Mouse (Mus musculus): ENCODE results near the gene Lin28a. TPM values are rescaled to one million over a fixed set of nuclear protein-coding genes. Genes with fewer than 3 reads are reported as not detected.
A peak's percentile ranks its signal among the peaks of the same experiment; 100 is the strongest.

Lin28a gene
- 0.50 and 0.67 TPM in 2 replicates for polyA plus RNA-seq (2016; fragmentation: Nextera tagmentation; extraction: Ambion mirVana)

DNA sequence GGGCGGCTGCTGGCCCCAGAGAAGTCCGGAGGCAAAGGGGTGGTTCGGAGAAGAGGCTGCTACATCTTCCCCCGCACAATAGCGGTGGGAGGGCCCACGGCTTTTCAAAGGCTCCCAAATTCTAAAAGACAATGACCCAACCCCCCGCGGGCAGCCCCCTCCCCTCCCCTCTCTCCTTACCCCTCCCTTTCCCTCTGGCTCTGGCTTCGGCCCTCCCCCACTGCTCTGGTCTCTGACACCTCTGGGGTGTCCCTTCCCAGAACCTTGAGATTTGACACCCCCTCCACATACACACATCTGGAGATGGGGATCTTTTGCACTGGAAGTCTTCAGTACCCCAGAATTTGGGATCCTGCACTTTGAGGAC lies at the start of gene Lin28a:
Lin28a (minus strand) TSS at position 63 of the 367 bp plus-strand sequence.
- no peaks in the 10 kb centered on the region for H3K36me3 ChIP-seq
- peak within 1 kb of the TSS; percentile 19; the same call in 1 of the 2 replicates for H3K9ac ChIP-seq
- H3K9me3 ChIP-seq: no peaks in the 10 kb centered on the region
- 0% methylated on average over 8 of the region's 9 CpGs for WGBS
- H3K4me2 ChIP-seq (replicated peaks): peak within 1 kb of the TSS; percentile 56
- peak within 1 kb of the TSS; percentile 32 for H3K4me3 ChIP-seq
- peaks cover 45% of the 10 kb centered on the region for H3K4me1 ChIP-seq
- ATAC-seq (ENCODE audit: insufficient number of reproducible peaks, insufficient read depth, low FRiP score, low TSS enrichment): no peak
- peaks cover 25% of the 10 kb centered on the region for H3K27me3 ChIP-seq
- 0 out of 2 replicates have a peak within 1 kb of the TSS, but pooled peaks have one; percentile 48 for H3K27ac ChIP-seq

DNA sequence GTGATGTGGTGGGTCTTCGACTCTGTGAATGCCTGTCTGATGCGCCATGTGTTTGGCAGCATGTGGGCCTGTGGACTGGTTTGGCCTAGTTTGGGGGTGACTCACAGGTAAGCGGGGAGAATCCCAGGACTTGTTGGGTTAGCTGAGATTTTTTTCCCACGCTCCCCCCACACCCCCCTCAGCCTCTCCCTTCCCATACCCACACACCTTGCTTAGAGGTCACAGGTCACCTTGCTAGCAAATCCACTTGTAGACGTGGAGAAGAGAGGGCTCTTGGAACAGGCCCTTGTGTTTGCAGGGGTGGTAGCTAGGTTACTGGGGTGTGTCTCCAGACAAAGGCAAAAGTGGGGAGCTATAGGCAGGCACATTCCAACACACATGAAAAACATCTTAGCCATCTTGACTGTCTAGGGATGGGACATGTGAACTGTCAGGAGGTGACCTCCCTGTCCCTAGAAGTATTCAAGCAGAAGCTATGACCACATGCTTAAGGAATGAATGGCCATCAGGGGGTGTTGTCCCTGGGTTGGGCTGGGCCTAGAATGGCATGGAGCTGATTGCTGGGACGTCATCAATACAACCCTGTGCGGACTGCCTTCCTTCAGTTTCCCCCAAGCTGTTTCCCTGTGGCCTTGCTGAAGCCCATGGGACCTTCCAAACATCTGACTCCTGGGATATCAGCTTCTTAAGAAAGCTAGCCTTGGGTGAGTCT lies 49.3 kb upstream of the Lin28a start:
- H3K36me3 ChIP-seq: no peaks in the 10 kb centered on the region
- 84% methylated on average over 7 of the region's 7 CpGs for WGBS
- H3K27me3 ChIP-seq: peaks cover 22% of the 10 kb centered on the region
- H3K9ac ChIP-seq: no peak overlapping the region
- no peaks in the 10 kb centered on the region; the same call in 1 of the 2 replicates for H3K4me1 ChIP-seq
- H3K4me2 ChIP-seq (replicated peaks): no peak overlapping the region
- no peak overlapping the region for H3K27ac ChIP-seq
- no peak overlapping the region for H3K4me3 ChIP-seq
- no peak for ATAC-seq (ENCODE audit: insufficient number of reproducible peaks, insufficient read depth, low FRiP score, low TSS enrichment)
- no peaks in the 10 kb centered on the region for H3K9me3 ChIP-seq

DNA sequence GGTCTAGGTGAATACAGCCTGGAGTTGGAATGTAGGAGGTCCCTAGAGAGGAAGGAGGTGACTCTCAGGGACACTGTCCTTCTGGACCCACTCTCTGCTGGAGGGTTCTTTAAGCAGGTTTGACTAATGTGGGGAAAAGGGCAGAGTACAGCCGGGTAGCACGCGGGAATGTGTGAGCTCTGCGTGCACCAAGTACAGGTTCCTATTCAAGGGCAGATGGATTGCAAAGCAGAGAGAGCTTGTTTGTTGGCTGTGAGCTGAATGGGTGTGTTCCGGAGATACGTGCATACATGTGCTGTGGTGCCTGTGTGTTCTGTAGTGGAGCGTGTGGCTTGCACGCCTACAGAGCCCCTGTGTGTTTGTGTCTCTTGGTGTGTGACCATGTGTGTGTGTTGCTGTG lies 48.7 kb upstream of the Lin28a start:
- Histone ChIP-seq H3K4me2 (replicated peaks) (no peak overlapping the region), H3K4me1 (no peaks in the 10 kb centered on the region; the same call in 1 of the 2 replicates), H3K9me3 (no peaks in the 10 kb centered on the region), H3K27ac (no peak overlapping the region), H3K27me3 (peaks cover 25% of the 10 kb centered on the region), H3K4me3 (no peak overlapping the region), H3K9ac (no peak overlapping the region), H3K36me3 (no peaks in the 10 kb centered on the region)
- no peak for ATAC-seq (ENCODE audit: insufficient number of reproducible peaks, insufficient read depth, low FRiP score, low TSS enrichment)
- WGBS: 93% methylated on average over 8 of the region's 8 CpGs

DNA sequence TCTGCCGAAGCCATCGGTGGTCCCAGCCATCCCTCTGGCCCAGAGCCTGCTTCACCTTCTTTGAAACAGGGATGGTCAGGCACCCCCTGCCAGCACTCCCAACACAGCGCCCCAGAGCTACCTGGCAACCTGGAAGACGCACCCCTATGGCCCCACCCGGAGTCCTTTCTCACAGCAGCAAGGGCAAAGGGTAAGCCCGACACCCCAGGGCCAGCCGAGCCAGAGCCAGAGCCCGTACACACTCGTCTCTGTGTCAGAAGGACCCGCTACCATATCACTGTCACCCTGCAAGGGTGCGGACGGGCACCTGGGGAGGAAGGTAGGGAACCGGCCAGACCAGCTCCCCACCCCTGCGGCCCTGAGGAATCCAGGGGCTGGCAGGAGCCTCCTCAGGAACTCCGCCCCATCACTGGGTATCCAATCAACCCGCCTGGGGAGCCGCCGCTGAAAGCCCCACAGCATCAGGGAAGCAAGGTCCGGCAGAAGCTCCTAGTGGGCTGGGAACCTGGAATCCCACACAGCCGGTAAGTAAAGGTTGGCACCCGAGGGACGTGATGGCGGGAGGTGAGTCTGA lies 46.9 kb upstream of the Lin28a start:
- ATAC-seq (ENCODE audit: insufficient number of reproducible peaks, insufficient read depth, low FRiP score, low TSS enrichment): no peak
- Histone ChIP-seq H3K27ac (no peak overlapping the region), H3K4me3 (no peak overlapping the region), H3K9ac (no peak overlapping the region; the same call in 1 of the 2 replicates), H3K27me3 (peaks cover 32% of the 10 kb centered on the region), H3K36me3 (no peaks in the 10 kb centered on the region), H3K4me2 (replicated peaks) (peak overlapping the region; percentile 22), H3K4me1 (no peaks in the 10 kb centered on the region; the same call in 1 of the 2 replicates), H3K9me3 (no peaks in the 10 kb centered on the region)
- WGBS: 19% methylated on average over 23 of the region's 23 CpGs

DNA sequence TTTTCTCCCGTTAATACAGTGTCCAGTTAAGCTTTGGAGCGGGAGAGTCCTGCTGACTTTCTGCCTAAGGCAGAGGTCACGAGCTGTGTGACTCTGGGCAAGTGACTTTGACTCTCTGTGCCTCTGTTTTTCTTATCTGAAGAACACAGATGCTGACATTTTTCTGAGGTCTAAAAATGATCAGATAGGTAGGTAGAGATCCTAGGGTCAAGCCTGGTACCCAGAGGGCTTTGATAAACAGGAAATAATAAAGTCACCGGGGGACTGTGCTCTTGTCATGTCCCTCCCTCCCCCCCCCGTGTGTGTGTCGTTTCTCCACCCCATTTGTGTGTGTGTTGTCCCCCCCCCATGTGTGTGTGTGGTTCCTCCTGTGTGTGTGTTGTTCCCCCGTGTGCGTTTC lies 43.9 kb upstream of the Lin28a start:
- Histone ChIP-seq H3K27ac (no peak overlapping the region), H3K9ac (no peak overlapping the region), H3K4me2 (replicated peaks) (no peak overlapping the region), H3K36me3 (no peaks in the 10 kb centered on the region), H3K9me3 (no peaks in the 10 kb centered on the region), H3K4me3 (no peak overlapping the region), H3K27me3 (peaks cover 40% of the 10 kb centered on the region), H3K4me1 (no peaks in the 10 kb centered on the region; the same call in 1 of the 2 replicates)
- 64% methylated on average over 7 of the region's 8 CpGs for whole genome bisulfite sequencing
- no peak for ATAC-seq (ENCODE audit: insufficient number of reproducible peaks, insufficient read depth, low FRiP score, low TSS enrichment)

DNA sequence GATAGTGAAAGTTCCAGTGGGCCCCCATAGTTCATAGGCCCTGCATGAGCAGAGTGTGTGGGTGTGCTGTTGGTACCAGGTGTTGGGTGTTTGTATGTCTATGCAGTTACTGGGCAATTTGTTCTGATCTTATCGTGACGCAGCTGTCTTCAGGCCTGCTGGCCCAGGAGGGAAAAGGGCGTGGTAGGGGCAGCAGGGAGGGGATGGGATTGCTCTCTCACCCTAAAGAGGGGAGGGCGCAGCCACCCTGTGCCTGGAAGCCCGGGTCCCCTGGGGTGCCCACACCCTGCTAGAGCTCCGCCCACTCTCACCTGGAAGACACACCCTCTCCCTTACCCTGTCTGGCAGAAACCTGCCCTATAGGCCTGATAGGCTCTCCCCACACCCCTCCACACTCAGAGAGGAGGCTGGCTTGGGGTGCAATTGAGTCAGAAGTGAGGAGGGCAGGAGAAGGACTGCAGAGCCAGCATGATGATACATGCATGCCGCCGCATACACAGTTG lies 43.4 kb upstream of the Lin28a start:
- 0 out of 2 replicates have a peak, but pooled peaks have one; percentile 25 for ATAC-seq (ENCODE audit: insufficient number of reproducible peaks, insufficient read depth, low FRiP score, low TSS enrichment)
- 49% methylated on average over 8 of the region's 8 CpGs for WGBS
- H3K4me3 ChIP-seq: no peak overlapping the region
- H3K27me3 ChIP-seq: peaks cover 40% of the 10 kb centered on the region
- H3K4me1 ChIP-seq: no peaks in the 10 kb centered on the region; the same call in 1 of the 2 replicates
- H3K36me3 ChIP-seq: no peaks in the 10 kb centered on the region
- no peaks in the 10 kb centered on the region for H3K9me3 ChIP-seq
- no peak overlapping the region for H3K27ac ChIP-seq
- H3K9ac ChIP-seq: no peak overlapping the region
- H3K4me2 ChIP-seq (replicated peaks): no peak overlapping the region

DNA sequence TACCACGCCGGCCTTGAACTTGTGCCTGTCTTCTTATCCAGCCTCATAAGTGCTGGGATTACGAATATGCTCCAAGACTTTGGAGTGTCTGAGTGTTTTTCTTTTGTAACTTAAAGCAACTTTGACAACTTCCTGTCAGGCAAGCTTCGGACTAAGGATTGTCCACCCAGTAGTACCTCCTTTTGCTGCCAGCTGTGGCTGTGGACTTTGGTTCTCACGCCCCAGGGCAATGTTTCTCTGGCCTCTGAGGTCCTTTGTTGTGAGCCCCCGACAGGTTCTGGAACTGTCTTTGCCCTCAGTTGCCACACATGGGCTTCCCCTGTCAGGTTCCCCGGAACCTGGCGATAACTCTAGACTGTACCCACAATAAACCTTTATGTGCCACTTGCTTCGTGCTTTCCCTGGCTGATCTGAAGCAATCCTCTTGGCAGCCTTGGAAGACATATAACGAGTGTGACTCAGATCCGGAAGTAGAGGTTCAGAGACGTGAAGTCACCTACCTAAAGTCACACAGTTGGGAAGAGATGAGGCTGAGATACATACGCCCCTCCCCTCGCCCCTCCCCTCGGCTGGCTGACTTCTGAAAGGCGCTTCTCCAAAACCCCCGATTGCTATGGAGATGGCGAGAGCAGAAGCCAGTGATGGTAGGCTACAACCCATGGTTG lies 42.7 kb upstream of the Lin28a start:
- peaks cover 34% of the 10 kb centered on the region for H3K27me3 ChIP-seq

DNA sequence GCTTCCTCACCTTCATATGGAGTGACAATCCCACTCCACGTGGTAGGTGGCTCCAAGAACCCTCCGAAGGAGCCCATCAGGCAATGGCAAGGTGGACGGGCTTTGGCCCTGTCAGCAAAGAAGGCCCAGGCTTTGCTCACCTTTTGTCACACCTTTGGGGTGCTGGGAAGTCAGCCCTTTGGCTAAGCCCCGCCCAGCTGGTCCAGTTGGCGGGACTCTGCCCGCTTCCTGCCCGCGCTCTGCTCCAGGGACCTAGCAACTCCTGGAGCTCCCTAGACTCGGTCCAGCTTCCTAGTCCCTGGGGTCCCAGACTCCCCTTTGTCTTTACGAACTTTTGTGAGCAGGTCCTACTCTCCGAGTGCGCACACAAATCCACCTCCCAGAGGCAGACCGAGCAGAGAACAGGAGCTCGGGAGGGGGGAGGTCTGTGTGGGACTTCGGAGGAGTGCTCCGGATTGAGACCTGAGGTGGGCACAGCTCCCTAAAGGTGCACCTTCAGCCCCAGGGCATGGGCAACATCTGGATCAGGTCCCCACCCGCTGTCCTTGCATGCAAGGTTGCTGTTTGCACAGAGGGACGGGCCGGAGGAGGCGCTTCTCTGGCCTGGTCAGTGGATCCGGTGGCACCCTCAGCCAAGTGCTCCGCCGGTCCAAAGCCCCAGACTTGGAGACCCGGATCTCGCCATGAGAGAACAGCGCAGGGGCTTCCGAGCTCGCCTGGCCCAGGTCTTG lies 41.7 kb upstream of the Lin28a start, which contains the start of gene Crybg2:
Crybg2 (plus strand) TSS at position 681 of the 731 bp plus-strand sequence.
- no peaks in the 10 kb centered on the region for H3K9me3 ChIP-seq
- no peak within 1 kb of the TSS for H3K4me3 ChIP-seq
- H3K27ac ChIP-seq: no peak within 1 kb of the TSS
- no peak for ATAC-seq (ENCODE audit: insufficient number of reproducible peaks, insufficient read depth, low FRiP score, low TSS enrichment)
- no peak within 1 kb of the TSS for H3K9ac ChIP-seq
- no peaks in the 10 kb centered on the region for H3K36me3 ChIP-seq
- H3K4me1 ChIP-seq: no peaks in the 10 kb centered on the region; the same call in 1 of the 2 replicates
- no peak within 1 kb of the TSS for H3K4me2 ChIP-seq (replicated peaks)
- H3K27me3 ChIP-seq: peaks cover 26% of the 10 kb centered on the region
- WGBS: 47% methylated on average over 28 of the region's 28 CpGs

More for the DNA sequence above, 42.7 kb upstream of the Lin28a start:
- Histone ChIP-seq H3K27ac (no peak overlapping the region), H3K4me2 (replicated peaks) (no peak overlapping the region), H3K9me3 (no peaks in the 10 kb centered on the region), H3K36me3 (no peaks in the 10 kb centered on the region), H3K9ac (no peak overlapping the region), H3K4me3 (no peak overlapping the region), H3K4me1 (no peaks in the 10 kb centered on the region; the same call in 1 of the 2 replicates)
- no peak for ATAC-seq (ENCODE audit: insufficient number of reproducible peaks, insufficient read depth, low FRiP score, low TSS enrichment)
- 56% methylated on average over 18 of the region's 18 CpGs for WGBS

DNA sequence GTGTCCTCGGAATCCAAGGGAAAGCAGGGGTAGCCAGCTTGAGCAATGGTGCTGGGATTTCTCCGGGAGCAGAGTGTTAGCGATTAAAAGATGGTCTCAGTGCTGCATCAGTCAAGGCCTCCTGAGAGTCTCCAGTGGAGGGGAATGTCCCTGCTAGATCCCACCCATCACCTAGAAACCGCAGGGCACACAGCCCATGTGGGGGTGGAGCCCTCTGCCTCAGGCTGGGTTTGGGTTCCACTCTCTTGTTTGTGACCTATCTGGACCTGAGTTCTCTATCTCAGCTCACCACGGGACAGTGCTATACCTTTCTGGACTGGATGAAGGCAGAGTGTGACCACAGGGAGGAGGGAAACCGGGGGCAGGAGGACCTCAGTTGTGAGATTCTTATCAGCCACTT lies 40.3 kb upstream of the Lin28a start:
- no peak for ATAC-seq (ENCODE audit: insufficient number of reproducible peaks, insufficient read depth, low FRiP score, low TSS enrichment)
- peaks cover 18% of the 10 kb centered on the region for H3K27me3 ChIP-seq
- WGBS: 78% methylated on average over 6 of the region's 6 CpGs
- no peak overlapping the region for H3K27ac ChIP-seq
- H3K4me2 ChIP-seq (replicated peaks): no peak overlapping the region
- no peak overlapping the region for H3K9ac ChIP-seq
- H3K4me1 ChIP-seq: no peaks in the 10 kb centered on the region
- no peaks in the 10 kb centered on the region for H3K36me3 ChIP-seq
- H3K9me3 ChIP-seq: no peaks in the 10 kb centered on the region
- H3K4me3 ChIP-seq: no peak overlapping the region

DNA sequence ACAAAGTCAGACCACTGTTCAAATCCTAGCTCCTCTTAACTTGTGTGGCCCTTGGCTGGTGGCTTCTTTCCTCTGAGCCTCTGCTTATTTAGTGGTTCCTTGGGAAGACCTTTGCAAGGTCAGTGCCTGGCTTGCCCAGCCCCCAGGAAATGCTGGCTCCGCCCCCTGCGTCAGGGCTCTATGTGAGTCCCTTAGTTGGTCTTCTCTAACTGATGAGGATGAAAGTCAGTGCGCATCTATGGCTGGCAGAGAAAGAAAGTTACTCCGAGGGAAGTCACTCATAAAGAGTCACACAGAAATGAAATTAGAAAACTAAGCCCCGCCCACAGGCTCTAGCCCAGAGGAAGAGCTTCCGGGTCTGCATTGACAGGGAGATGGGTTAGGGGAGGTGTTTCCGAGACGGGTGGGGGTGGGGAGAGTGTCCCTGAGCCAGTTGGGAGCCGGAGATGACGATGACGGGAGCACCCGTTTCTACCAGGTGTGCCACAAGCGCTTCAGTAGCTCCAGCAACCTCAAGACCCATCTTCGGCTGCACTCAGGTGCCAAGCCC lies 39.6 kb upstream of the Lin28a start:
- Histone ChIP-seq H3K9ac (no peak overlapping the region), H3K4me3 (no peak overlapping the region), H3K36me3 (no peaks in the 10 kb centered on the region), H3K4me1 (no peaks in the 10 kb centered on the region), H3K27me3 (peaks cover 18% of the 10 kb centered on the region), H3K4me2 (replicated peaks) (0 out of 2 replicates have a peak overlapping the region, but pooled peaks have one; percentile 12), H3K9me3 (no peaks in the 10 kb centered on the region), H3K27ac (no peak overlapping the region)
- ATAC-seq (ENCODE audit: insufficient number of reproducible peaks, insufficient read depth, low FRiP score, low TSS enrichment): no peak
- 36% methylated on average over 14 of the region's 14 CpGs for WGBS

DNA sequence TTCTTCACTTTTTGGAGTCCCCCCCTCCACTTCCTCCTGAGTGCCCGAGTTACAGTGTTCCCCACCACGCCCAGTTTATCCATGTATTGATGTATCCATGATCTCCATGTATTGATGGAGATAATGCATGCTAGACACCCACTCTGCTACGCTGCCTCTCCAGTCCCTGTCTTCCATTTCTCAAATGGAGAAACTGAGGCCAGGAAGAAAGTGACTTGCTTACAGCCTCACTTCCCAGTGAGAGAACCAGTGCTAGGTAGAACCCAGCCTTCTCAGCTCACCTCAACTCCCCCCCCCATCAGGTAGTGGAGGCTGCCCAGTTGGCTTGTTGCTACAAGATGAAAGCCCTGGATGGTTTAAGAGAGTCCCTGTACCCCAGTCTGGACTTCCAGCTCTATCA lies 34.9 kb upstream of the Lin28a start, which contains the start of gene Zfp683:
Zfp683 (plus strand) TSS at position 301 of the 400 bp plus-strand sequence.
- no peak within 1 kb of the TSS for H3K9ac ChIP-seq
- H3K27me3 ChIP-seq: no peaks in the 10 kb centered on the region
- 93% methylated on average over 3 of the region's 3 CpGs for WGBS
- no peak within 1 kb of the TSS for H3K27ac ChIP-seq
- no peak within 1 kb of the TSS for H3K4me2 ChIP-seq (replicated peaks)
- H3K36me3 ChIP-seq: no peaks in the 10 kb centered on the region
- H3K4me1 ChIP-seq: 0 out of 2 replicates have a peak, but pooled peaks cover 3% of the 10 kb centered on the region
- no peak within 1 kb of the TSS for H3K4me3 ChIP-seq
- H3K9me3 ChIP-seq: no peaks in the 10 kb centered on the region
- no peak for ATAC-seq (ENCODE audit: insufficient number of reproducible peaks, insufficient read depth, low FRiP score, low TSS enrichment)

Measured in embryonic facial prominence, embryonic 12.5 days (tissue).